Mouse (Mus musculus) G1E (cell line): ENCODE results near the gene Ugt1a6b.

Experiments used
- CTCF ChIP-seq: IDR thresholded peaks from 2 replicates; pipeline ENCODE4 v1.5.1; 2012; ENCODE audit warnings: low read depth, low read length, inconsistent platforms, mixed read lengths
- GATA1 ChIP-seq: IDR thresholded peaks from 2 replicates; pipeline ENCODE4 v1.6.1; 2012; ENCODE audit warnings: borderline replicate concordance, low read length, inconsistent platforms, mixed read lengths
- GATA2 ChIP-seq: IDR thresholded peaks from 2 replicates; pipeline ENCODE4 v1.6.1; 2012; ENCODE audit warnings: low read depth, low read length, inconsistent platforms, borderline replicate concordance
- POLR2AphosphoS5 ChIP-seq: IDR thresholded peaks from 2 replicates; pipeline ENCODE4 v1.6.1; 2012; ENCODE audit warnings: low read depth, low read length, inconsistent platforms; ENCODE audit not compliant: insufficient replicate concordance

- TF ChIP-seq CTCF (no peak), GATA2 (no peak), GATA1 (no peak), POLR2AphosphoS5 (no peak)
Observed at GRCm38 (mm10) chr1:88250023-88250422, 147.0 kb downstream of the Ugt1a6b start.
